In the genomic region with DNA sequence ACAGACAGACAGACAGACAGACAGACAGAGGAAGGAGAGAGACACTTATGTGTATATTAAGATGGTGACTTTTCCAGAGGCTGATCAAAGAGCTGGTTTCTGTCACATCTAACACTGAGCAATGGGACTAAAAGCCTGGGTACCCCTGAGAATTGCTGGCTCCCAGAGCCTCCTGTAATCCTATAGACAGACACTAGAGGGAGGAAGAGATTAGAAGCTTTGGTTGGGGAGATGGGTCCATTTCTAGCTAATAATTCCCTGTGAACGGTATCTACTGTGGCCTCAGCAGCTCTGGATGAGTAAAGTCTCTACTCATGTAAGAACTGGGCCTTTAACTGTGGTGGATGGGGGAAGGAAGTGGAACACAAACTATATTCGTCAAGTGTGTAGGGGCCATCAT, we compare ENCODE assay signal across 15 mouse cellular contexts.
A peak's percentile ranks its signal among the peaks of the same experiment; 100 is the strongest.
DNase-seq lines count a peak whose midpoint lies in the region; ATAC-seq and TF ChIP-seq lines count a peak whose summit lies in the region.
"Had no signal": no experiment of that assay in that cellular context is flagged by ENCODE, and none has a peak within 500 bp of the region (broad histone marks: within the 10 kb centered on the region; RNA-seq: fewer than 3 reads in every experiment).

No protein-coding gene starts in this region.

- no peaks in the 10 kb centered on the region for H3K36me3 ChIP-seq in forebrain, embryonic 14.5 days (ENCODE audit: control insufficient read depth, insufficient read depth, low read length)
- H3K36me3 ChIP-seq in forebrain, embryonic 15.5 days: no peaks in the 10 kb centered on the region
- H3K36me3 ChIP-seq: intestine, embryonic 15.5 days; midbrain, embryonic 15.5 days; neural tube, embryonic 13.5 days had no signal

- H3K4me1 ChIP-seq in forebrain, embryonic 14.5 days (ENCODE audit: control insufficient read depth, insufficient read depth, low read length): no peaks in the 10 kb centered on the region
- no peaks in the 10 kb centered on the region for H3K4me1 ChIP-seq in forebrain, embryonic 15.5 days
- H3K4me1 ChIP-seq: intestine, embryonic 15.5 days; midbrain, embryonic 15.5 days; neural tube, embryonic 13.5 days had no signal

- no peaks in the 10 kb centered on the region for H3K9me3 ChIP-seq in forebrain, embryonic 14.5 days (replicated peaks; ENCODE audit: control insufficient read depth, low read length)
- no peaks in the 10 kb centered on the region for H3K9me3 ChIP-seq in forebrain, embryonic 15.5 days
- H3K9me3 ChIP-seq: intestine, embryonic 15.5 days; midbrain, embryonic 15.5 days; neural tube, embryonic 13.5 days had no signal

- no peak for ATAC-seq in forebrain, embryonic 14.5 days
- ATAC-seq in forebrain, embryonic 15.5 days (replicated peaks): no peak
- ATAC-seq: intestine, embryonic 15.5 days; midbrain, embryonic 15.5 days had no signal

- TF ChIP-seq POLR2A in brain, embryonic 14.5 days (IDR thresholded peaks at IDR 0.05; ENCODE audit: borderline replicate concordance, extremely low read depth, insufficient read depth, insufficient read length, poor library complexity, severe bottlenecking): no peak

- peak; percentile 71 for TF ChIP-seq CTCF in layer of hippocampus, adult 2 months (conservative IDR thresholded peaks at IDR 0.05)
- peak; percentile 13; the same call in 1 of the 2 replicates for TF ChIP-seq CTCF in brain, embryonic 14.5 days (IDR thresholded peaks at IDR 0.05; ENCODE audit: borderline replicate concordance, extremely low read depth, insufficient read depth, insufficient read length)

- 59% methylated on average over 2 of the region's 2 CpGs for WGBS in forebrain, embryonic 14.5 days
- 63% methylated on average over 2 of the region's 2 CpGs for WGBS in forebrain, embryonic 15.5 days

- no peak overlapping the region for H3K4me2 ChIP-seq in forebrain, embryonic 14.5 days (ENCODE audit: low read length)
- no peak overlapping the region for H3K4me2 ChIP-seq in forebrain, embryonic 15.5 days (replicated peaks)
- H3K4me2 ChIP-seq: intestine, embryonic 15.5 days; midbrain, embryonic 15.5 days; neural tube, embryonic 13.5 days had no signal

- no peak overlapping the region for H3K27ac ChIP-seq in forebrain, embryonic 14.5 days (ENCODE audit: low read depth, low read length)
- H3K27ac ChIP-seq in forebrain, embryonic 15.5 days (replicated peaks): no peak overlapping the region
- H3K27ac ChIP-seq in layer of hippocampus, adult 2 months: no peak overlapping the region
- H3K27ac ChIP-seq: intestine, embryonic 15.5 days; macrophage; midbrain, embryonic 15.5 days; neural tube, embryonic 13.5 days had no signal

- H3K4me3 ChIP-seq in forebrain, embryonic 14.5 days (ENCODE audit: low read depth, low read length): no peak overlapping the region
- H3K4me3 ChIP-seq in forebrain, embryonic 15.5 days: no peak overlapping the region
- H3K4me3 ChIP-seq in layer of hippocampus, adult 2 months: no peak overlapping the region
- H3K4me3 ChIP-seq: intestine, embryonic 15.5 days; midbrain, embryonic 15.5 days; neural tube, embryonic 13.5 days had no signal

- peak; percentile 14 for DNase-seq in forebrain, embryonic 14.5 days (ENCODE audit: low spot score)
- no peak for DNase-seq in layer of hippocampus, adult 2 months (ENCODE audit: low spot score in 2 of 2)
- DNase-seq in layer of hippocampus, adult 18-20 months (ENCODE audit: low spot score in 2 of 2): no peak
- DNase-seq in A20 (ENCODE audit: low read depth, low spot score): peak; percentile 35
- DNase-seq in brain, embryonic 14.5 days (ENCODE audit: low read depth): no peak
- DNase-seq in urinary bladder, postnatal 10 days (ENCODE audit: low spot score): no peak
- DNase-seq: cerebellum, adult 18-20 months; heart, postnatal 36 days; kidney, postnatal 4 days; thymus, postnatal 25 days had no signal

- H3K27me3 ChIP-seq in forebrain, embryonic 14.5 days (replicated peaks; ENCODE audit: control insufficient read depth, insufficient read depth, low read length): no peaks in the 10 kb centered on the region
- no peaks in the 10 kb centered on the region for H3K27me3 ChIP-seq in forebrain, embryonic 15.5 days
- H3K27me3 ChIP-seq: intestine, embryonic 15.5 days; midbrain, embryonic 15.5 days; neural tube, embryonic 13.5 days had no signal

- H3K9ac ChIP-seq in forebrain, embryonic 14.5 days (ENCODE audit: low read length): no peak overlapping the region
- no peak overlapping the region for H3K9ac ChIP-seq in forebrain, embryonic 15.5 days (replicated peaks)
- H3K9ac ChIP-seq: intestine, embryonic 15.5 days; midbrain, embryonic 15.5 days; neural tube, embryonic 13.5 days had no signal

Comparison
In these comparisons a context has a peak if more than half of its experiments do, and no peak if none do; other contexts are left out.
1. DNase-seq: peak in forebrain, embryonic 14.5 days (single experiment) and A20 (single experiment); none in layer of hippocampus, adult 2 months (0 of 2), layer of hippocampus, adult 18-20 months (0 of 2), brain, embryonic 14.5 days (single experiment) and urinary bladder, postnatal 10 days (single experiment).